Mouse (Mus musculus) heart, postnatal 0 days (tissue): ENCODE measurements at regions not wholly inside any gene's neighbourhood (a gene's known extent, or its start where the extent isn't known, plus 50 kb on each side); places are given as distances from the start of the nearest gene placed in this dataset.

Source experiments
- CTCF ChIP-seq: IDR thresholded peaks from 2 replicates; pipeline ENCODE4 v1.5.1; 2016; ENCODE audit warnings: antibody characterized with exemption, control low read depth, low read depth
- EP300 ChIP-seq: IDR thresholded peaks from 2 replicates; pipeline ENCODE4 v1.6.1; 2016; ENCODE audit warnings: antibody characterized with exemption, low read depth

DNA sequence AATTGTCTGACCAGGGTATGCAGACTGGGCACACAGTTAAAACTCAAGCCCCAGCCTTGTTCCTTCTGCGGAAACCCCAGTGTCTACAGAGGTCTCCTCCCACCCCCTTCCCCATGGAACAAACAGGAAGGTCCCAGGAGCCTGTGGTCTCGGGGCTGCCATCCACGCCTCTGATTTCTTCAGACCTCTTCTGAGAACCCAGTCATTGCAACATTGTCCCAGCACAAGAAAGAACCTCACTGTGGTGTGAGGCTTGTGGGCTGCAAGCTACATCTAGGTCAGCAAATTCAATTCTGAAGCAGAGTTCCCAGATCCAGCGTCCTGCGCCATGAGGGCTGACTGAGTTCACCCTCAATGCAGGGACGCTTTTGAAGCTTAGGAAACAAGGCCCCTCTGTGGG is 71.7 kb upstream of the Kdm7a start:
- no peak for TF ChIP-seq CTCF
- TF ChIP-seq EP300, result no peak
